Mouse (Mus musculus): ENCODE data around the gene Daxx.

- no peak for TF ChIP-seq GATA1 (IDR thresholded peaks at IDR 0.05; ENCODE audit: low read length)
- no peak for TF ChIP-seq TAL1 (IDR thresholded peaks at IDR 0.05; ENCODE audit: low read length)
Measured at GRCm38 (mm10) chr17:33952879-33953278, 43.7 kb downstream of the Daxx start.

All from erythroblast, embryonic 14.5 days (primary cell).